Mouse (Mus musculus): ENCODE results near the gene E130114P18Rik. TPM values are rescaled to one million over a fixed set of nuclear protein-coding genes. Genes with fewer than 3 reads are reported as not detected.

The E130114P18Rik gene
- total and polyA plus RNA-seq, 3 experiments, result 0.11 TPM; not detected in 2

GRCm38 (mm10) chr4:97600875-97601835 is 176.7 kb downstream of the E130114P18Rik start:
- DNase-seq (ENCODE audit: low spot score), result no peak
- Histone ChIP-seq H3K9me3 (replicated peaks) (peaks cover 12% of the 10 kb centered on the region), H3K27me3 (ENCODE audit: insufficient read depth, low read length) (no peaks in the 10 kb centered on the region), H3K36me3 (replicated peaks) (no peaks in the 10 kb centered on the region), H3K4me3 (ENCODE audit: low read depth, low read length) (no peak overlapping the region), H3K4me1 (ENCODE audit: insufficient read depth, low read depth, low read length) (no peaks in the 10 kb centered on the region)
- TF ChIP-seq POLR2AphosphoS5 (IDR thresholded peaks at IDR 0.05; ENCODE audit: insufficient replicate concordance, low read depth, low read length), result no peak
- no peak for TF ChIP-seq GATA1 (IDR thresholded peaks at IDR 0.05; ENCODE audit: borderline replicate concordance, low read length)
- TF ChIP-seq GATA2 (IDR thresholded peaks at IDR 0.05; ENCODE audit: borderline replicate concordance, low read depth, low read length), result no peak
- no peak for TF ChIP-seq CTCF (IDR thresholded peaks at IDR 0.05; ENCODE audit: low read depth, low read length)
- TF ChIP-seq TAL1 (conservative IDR thresholded peaks at IDR 0.05; ENCODE audit: low read depth, low read length), result no peak
- ATAC-seq (ENCODE audit: extremely low read depth, insufficient number of reproducible peaks, low FRiP score, poor library complexity, severe bottlenecking), result peak; percentile 84

- Histone ChIP-seq H3K4me3 (ENCODE audit: low read depth, low read length) (no peak overlapping the region), H3K36me3 (replicated peaks) (no peaks in the 10 kb centered on the region), H3K27me3 (ENCODE audit: insufficient read depth, low read length) (no peaks in the 10 kb centered on the region), H3K4me1 (ENCODE audit: insufficient read depth, low read depth, low read length) (no peaks in the 10 kb centered on the region), H3K9me3 (replicated peaks) (peaks cover 18% of the 10 kb centered on the region)
- DNase-seq (ENCODE audit: low spot score), result no peak
- TF ChIP-seq GATA1 (IDR thresholded peaks at IDR 0.05; ENCODE audit: borderline replicate concordance, low read length), result no peak
- no peak for TF ChIP-seq CTCF (IDR thresholded peaks at IDR 0.05; ENCODE audit: low read depth, low read length)
- no peak for TF ChIP-seq POLR2AphosphoS5 (IDR thresholded peaks at IDR 0.05; ENCODE audit: insufficient replicate concordance, low read depth, low read length)
- TF ChIP-seq GATA2 (IDR thresholded peaks at IDR 0.05; ENCODE audit: borderline replicate concordance, low read depth, low read length), result no peak
- no peak for TF ChIP-seq TAL1 (conservative IDR thresholded peaks at IDR 0.05; ENCODE audit: low read depth, low read length)
- ATAC-seq (ENCODE audit: extremely low read depth, insufficient number of reproducible peaks, low FRiP score, poor library complexity, severe bottlenecking), result no peak
These were observed 180.4 kb downstream of the E130114P18Rik start for GRCm38 (mm10) chr4:97597443-97597842.

GRCm38 (mm10) chr4:97596348-97596747 is 181.5 kb downstream of the E130114P18Rik start:
- TF ChIP-seq POLR2AphosphoS5 (IDR thresholded peaks at IDR 0.05; ENCODE audit: insufficient replicate concordance, low read depth, low read length), result no peak
- TF ChIP-seq GATA2 (IDR thresholded peaks at IDR 0.05; ENCODE audit: borderline replicate concordance, low read depth, low read length), result no peak
- TF ChIP-seq GATA1 (IDR thresholded peaks at IDR 0.05; ENCODE audit: borderline replicate concordance, low read length), result no peak
- TF ChIP-seq TAL1 (conservative IDR thresholded peaks at IDR 0.05; ENCODE audit: low read depth, low read length), result no peak
- no peak for TF ChIP-seq CTCF (IDR thresholded peaks at IDR 0.05; ENCODE audit: low read depth, low read length)
- H3K9me3 ChIP-seq (replicated peaks), result peaks cover 16% of the 10 kb centered on the region
- no peaks in the 10 kb centered on the region for H3K4me1 ChIP-seq (ENCODE audit: insufficient read depth, low read depth, low read length)
- no peak overlapping the region for H3K4me3 ChIP-seq (ENCODE audit: low read depth, low read length)
- H3K27me3 ChIP-seq (ENCODE audit: insufficient read depth, low read length), result no peaks in the 10 kb centered on the region
- no peaks in the 10 kb centered on the region for H3K36me3 ChIP-seq (replicated peaks)
- ATAC-seq (ENCODE audit: extremely low read depth, insufficient number of reproducible peaks, low FRiP score, poor library complexity, severe bottlenecking), result no peak
- no peak for DNase-seq (ENCODE audit: low spot score)

- no peak for ATAC-seq (ENCODE audit: extremely low read depth, insufficient number of reproducible peaks, low FRiP score, poor library complexity, severe bottlenecking)
- no peaks in the 10 kb centered on the region for H3K27me3 ChIP-seq (ENCODE audit: insufficient read depth, low read length)
- no peak overlapping the region for H3K4me3 ChIP-seq (ENCODE audit: low read depth, low read length)
- no peak for TF ChIP-seq POLR2AphosphoS5 (IDR thresholded peaks at IDR 0.05; ENCODE audit: insufficient replicate concordance, low read depth, low read length)
- no peak for TF ChIP-seq CTCF (IDR thresholded peaks at IDR 0.05; ENCODE audit: low read depth, low read length)
- no peak for TF ChIP-seq GATA1 (IDR thresholded peaks at IDR 0.05; ENCODE audit: borderline replicate concordance, low read length)
- TF ChIP-seq TAL1 (conservative IDR thresholded peaks at IDR 0.05; ENCODE audit: low read depth, low read length), result no peak
- no peak for TF ChIP-seq GATA2 (IDR thresholded peaks at IDR 0.05; ENCODE audit: borderline replicate concordance, low read depth, low read length)
- DNase-seq (ENCODE audit: low spot score), result no peak
- no peaks in the 10 kb centered on the region for H3K4me1 ChIP-seq (ENCODE audit: insufficient read depth, low read depth, low read length)
- H3K36me3 ChIP-seq (replicated peaks), result no peaks in the 10 kb centered on the region
- peaks cover 21% of the 10 kb centered on the region for H3K9me3 ChIP-seq (replicated peaks)
These were observed 184.0 kb downstream of the E130114P18Rik start for GRCm38 (mm10) chr4:97593869-97594268.

GRCm38 (mm10) chr4:97589790-97590189 is 188.1 kb downstream of the E130114P18Rik start:
- no peak for DNase-seq (ENCODE audit: low spot score)
- H3K4me3 ChIP-seq (ENCODE audit: low read depth, low read length), result no peak overlapping the region
- H3K36me3 ChIP-seq (replicated peaks), result no peaks in the 10 kb centered on the region
- peaks cover 21% of the 10 kb centered on the region for H3K9me3 ChIP-seq (replicated peaks)
- TF ChIP-seq POLR2AphosphoS5 (IDR thresholded peaks at IDR 0.05; ENCODE audit: insufficient replicate concordance, low read depth, low read length), result no peak
- H3K27me3 ChIP-seq (ENCODE audit: insufficient read depth, low read length), result no peaks in the 10 kb centered on the region
- H3K4me1 ChIP-seq (ENCODE audit: insufficient read depth, low read depth, low read length), result no peaks in the 10 kb centered on the region
- no peak for ATAC-seq (ENCODE audit: extremely low read depth, insufficient number of reproducible peaks, low FRiP score, poor library complexity, severe bottlenecking)

- no peak for ATAC-seq (ENCODE audit: extremely low read depth, insufficient number of reproducible peaks, low FRiP score, poor library complexity, severe bottlenecking)
These were observed 190.4 kb downstream of the E130114P18Rik start for GRCm38 (mm10) chr4:97587412-97588010.

More at GRCm38 (mm10) chr4:97587412-97588010, 190.4 kb downstream of the E130114P18Rik start:
- no peak for DNase-seq (ENCODE audit: low spot score)
- Histone ChIP-seq H3K27me3 (ENCODE audit: insufficient read depth, low read length) (no peaks in the 10 kb centered on the region), H3K4me3 (ENCODE audit: low read depth, low read length) (no peak overlapping the region), H3K9me3 (replicated peaks) (peaks cover 18% of the 10 kb centered on the region), H3K36me3 (replicated peaks) (no peaks in the 10 kb centered on the region), H3K4me1 (ENCODE audit: insufficient read depth, low read depth, low read length) (no peaks in the 10 kb centered on the region)
- TF ChIP-seq GATA2 (IDR thresholded peaks at IDR 0.05; ENCODE audit: borderline replicate concordance, low read depth, low read length) (no peak), CTCF (IDR thresholded peaks at IDR 0.05; ENCODE audit: low read depth, low read length) (no peak), POLR2AphosphoS5 (IDR thresholded peaks at IDR 0.05; ENCODE audit: insufficient replicate concordance, low read depth, low read length) (no peak), TAL1 (conservative IDR thresholded peaks at IDR 0.05; ENCODE audit: low read depth, low read length) (no peak), GATA1 (IDR thresholded peaks at IDR 0.05; ENCODE audit: borderline replicate concordance, low read length) (no peak)
